Mouse (Mus musculus) liver, embryonic 11.5 days (tissue): ENCODE data around the gene Nin. TPM values are rescaled to one million over a fixed set of nuclear protein-coding genes. Genes with fewer than 3 reads are reported as not detected.
"Not testable (repeated sequence)": the region's sequence is repeated elsewhere in the genome, so short reads cannot be mapped to it uniquely, and the experiment has no call there.

Experiments
- ATAC-seq: fragments of 200-750 bp; cut with Nextera tagmentation; replicated peaks from 2 replicates; pipeline ENCODE4 v1.8.0; 2017; ENCODE audit warnings: moderate number of reproducible peaks, mild to moderate bottlenecking, moderate TSS enrichment, moderate library complexity; ENCODE audit not compliant: low FRiP score
- DNase-seq: peaks from one replicate; pipeline ENCODE4 v3.0.0-alpha.2; 2017; ENCODE audit warnings: low spot score
- H3K27ac ChIP-seq: fragments of 300-500 bp; sonication (generic); 2 replicates; pipeline ENCODE4 v1.5.1; 2014; ENCODE audit warnings: mild to moderate bottlenecking, low read depth, low read length, control low read depth
- H3K27me3 ChIP-seq: fragments of 300-500 bp; sonication (generic); replicated peaks from 2 replicates; pipeline ENCODE4 v1.6.1; 2014; ENCODE audit warnings: low read length, mixed read lengths; ENCODE audit not compliant: control insufficient read depth, insufficient read depth
- H3K36me3 ChIP-seq: fragments of 300-500 bp; sonication (generic); 2 replicates; pipeline ENCODE4 v1.6.1; 2014; ENCODE audit warnings: mild to moderate bottlenecking, low read length, moderate library complexity, mixed read lengths; ENCODE audit not compliant: control insufficient read depth, insufficient read depth
- H3K4me1 ChIP-seq: fragments of 300-500 bp; sonication (generic); replicated peaks from 2 replicates; pipeline ENCODE4 v1.6.1; 2014; ENCODE audit warnings: low read length, mixed read lengths; ENCODE audit not compliant: control insufficient read depth, insufficient read depth
- H3K4me2 ChIP-seq: fragments of 300-500 bp; sonication (generic); 2 replicates; pipeline ENCODE4 v1.6.1; 2014; ENCODE audit warnings: mild to moderate bottlenecking, control low read depth, moderate library complexity
- H3K4me3 ChIP-seq: fragments of 300-500 bp; sonication (generic); 2 replicates; pipeline ENCODE4 v1.5.1; 2014; ENCODE audit warnings: low read depth, low read length, control low read depth
- H3K9ac ChIP-seq: fragments of 300-500 bp; sonication (generic); 2 replicates; pipeline ENCODE4 v1.6.1; 2014; ENCODE audit warnings: low read depth, low read length, control low read depth
- H3K9me3 ChIP-seq: fragments of 300-500 bp; sonication (generic); 2 replicates; pipeline ENCODE4 v1.6.1; 2016; ENCODE audit warnings: low read length, inconsistent platforms, mixed read lengths; ENCODE audit not compliant: control insufficient read depth
- WGBS: fragments of 180-500 bp; shearing (Covaris S2); extraction: QIAGEN DNeasy Blood & Tissue Kit; methylation state at CpG from one replicate; pipeline ENCODE4 v1.1.7; 2014; 5-methylcytosine and 5-hydroxymethylcytosine counted together
- polyA plus RNA-seq: library from polyadenylated mRNA; unstranded; fragments of >200 nt; fragmentation: Nextera tagmentation; extraction: Ambion mirVana; gene quantifications from 2 replicates; pipeline ENCODE4 v1.2.1, GENCODE M21; 2014

Gene Nin
- polyA plus RNA-seq, 1 experiment from 2014 or later = 7.7 TPM

- Histone ChIP-seq H3K4me3 (no peak overlapping the region), H3K4me1 (no peaks in the 10 kb centered on the region), H3K27me3 (no peaks in the 10 kb centered on the region), H3K9me3 (no peaks in the 10 kb centered on the region), H3K36me3 (no peaks in the 10 kb centered on the region), H3K4me2 (no peak overlapping the region), H3K9ac (no peak overlapping the region), H3K27ac (no peak overlapping the region)
- DNase-seq = no peak
- WGBS = 49% methylated on average over 20 of the region's 20 CpGs
- no peak for ATAC-seq
These were observed 31.3 kb upstream of the Nin start for GRCm38 (mm10) chr12:70144637-70145448.

- not testable (repeated sequence) for H3K27me3 ChIP-seq, H3K9me3 ChIP-seq, H3K4me3 ChIP-seq, H3K36me3 ChIP-seq, ATAC-seq, H3K4me2 ChIP-seq, H3K4me1 ChIP-seq, H3K9ac ChIP-seq, H3K27ac ChIP-seq, DNase-seq
- 32% methylated on average over 3 of the region's 3 CpGs for WGBS
These were observed 30.6 kb upstream of the Nin start for GRCm38 (mm10) chr12:70144106-70144587.

- Histone ChIP-seq H3K36me3 (no peaks in the 10 kb centered on the region), H3K4me2 (no peak overlapping the region), H3K27ac (no peak overlapping the region), H3K4me3 (no peak overlapping the region), H3K4me1 (no peaks in the 10 kb centered on the region), H3K9ac (no peak overlapping the region), H3K9me3 (no peaks in the 10 kb centered on the region), H3K27me3 (no peaks in the 10 kb centered on the region)
- ATAC-seq (no peak), DNase-seq (no peak)
- WGBS = 80% methylated on average over 5 of the region's 5 CpGs
These were observed 27.6 kb upstream of the Nin start for GRCm38 (mm10) chr12:70140993-70141576.

GRCm38 (mm10) chr12:70140542-70140941, 27.0 kb upstream of the Nin start:
- 86% methylated on average over 5 of the region's 5 CpGs for WGBS
- no peak for DNase-seq

GRCm38 (mm10) chr12:70139871-70140270, 26.4 kb upstream of the Nin start:
- Histone ChIP-seq H3K36me3 (no peaks in the 10 kb centered on the region), H3K4me3 (no peak overlapping the region), H3K4me1 (no peaks in the 10 kb centered on the region), H3K9ac (no peak overlapping the region), H3K4me2 (no peak overlapping the region), H3K27me3 (no peaks in the 10 kb centered on the region), H3K27ac (no peak overlapping the region), H3K9me3 (no peaks in the 10 kb centered on the region)
- ATAC-seq = no peak
- WGBS = 64% methylated on average over 4 of the region's 4 CpGs
- DNase-seq = no peak

More at GRCm38 (mm10) chr12:70140542-70140941, 27.0 kb upstream of the Nin start:
- no peaks in the 10 kb centered on the region for H3K9me3 ChIP-seq
- H3K4me2 ChIP-seq = no peak overlapping the region
- no peaks in the 10 kb centered on the region for H3K36me3 ChIP-seq
- ATAC-seq = no peak
- no peaks in the 10 kb centered on the region for H3K27me3 ChIP-seq
- no peak overlapping the region for H3K4me3 ChIP-seq
- no peak overlapping the region for H3K9ac ChIP-seq
- no peak overlapping the region for H3K27ac ChIP-seq
- no peaks in the 10 kb centered on the region for H3K4me1 ChIP-seq

- ATAC-seq = no peak
- H3K9ac ChIP-seq = no peak overlapping the region
- H3K4me2 ChIP-seq = no peak overlapping the region
- no peak overlapping the region for H3K27ac ChIP-seq
- H3K4me3 ChIP-seq = no peak overlapping the region
- WGBS = 86% methylated on average over 9 of the region's 9 CpGs
- H3K27me3 ChIP-seq = no peaks in the 10 kb centered on the region
- H3K4me1 ChIP-seq = no peaks in the 10 kb centered on the region
- H3K9me3 ChIP-seq = no peaks in the 10 kb centered on the region
- no peak for DNase-seq
- no peaks in the 10 kb centered on the region for H3K36me3 ChIP-seq
These were observed 24.1 kb upstream of the Nin start for GRCm38 (mm10) chr12:70137626-70138025.

GRCm38 (mm10) chr12:70137095-70137494, 23.6 kb upstream of the Nin start:
- Histone ChIP-seq H3K4me3 (no peak overlapping the region), H3K27ac (no peak overlapping the region), H3K9me3 (no peaks in the 10 kb centered on the region), H3K4me2 (no peak overlapping the region), H3K27me3 (no peaks in the 10 kb centered on the region), H3K9ac (no peak overlapping the region), H3K36me3 (no peaks in the 10 kb centered on the region), H3K4me1 (no peaks in the 10 kb centered on the region)
- 83% methylated on average over 4 of the region's 4 CpGs for WGBS
- ATAC-seq (no peak), DNase-seq (no peak)

GRCm38 (mm10) chr12:70136185-70136756, 22.8 kb upstream of the Nin start:
- Histone ChIP-seq H3K27ac (no peak overlapping the region), H3K4me1 (no peaks in the 10 kb centered on the region), H3K9ac (no peak overlapping the region), H3K27me3 (no peaks in the 10 kb centered on the region), H3K4me2 (no peak overlapping the region; the same call in 1 of the 2 replicates), H3K4me3 (no peak overlapping the region), H3K36me3 (no peaks in the 10 kb centered on the region), H3K9me3 (no peaks in the 10 kb centered on the region)
- ATAC-seq = no peak
- DNase-seq = no peak
- WGBS = 67% methylated on average over 12 of the region's 12 CpGs
